Mouse (Mus musculus) liver, postnatal 0 days (tissue): ENCODE measurements at regions not wholly inside any gene's neighbourhood (a gene's known extent, or its start where the extent isn't known, plus 50 kb on each side); places are given as distances from the start of the nearest gene placed in this dataset.

Source experiments
- ATAC-seq: fragments of 200-750 bp; cut with Nextera tagmentation; 2 replicates; pipeline ENCODE4 v1.8.0; 2017; ENCODE audit warnings: mild to moderate bottlenecking, moderate library complexity
- DNase-seq: peaks from one replicate; pipeline ENCODE4 v3.0.0-alpha.2; 2016
- H3K27ac ChIP-seq: fragments of 300-500 bp; sonication (generic); 2 replicates; pipeline ENCODE4 v1.5.1; 2014; ENCODE audit warnings: antibody characterized with exemption, moderate library complexity, mild to moderate bottlenecking, low read depth
- H3K27me3 ChIP-seq: fragments of 300-500 bp; sonication (generic); 2 replicates; pipeline ENCODE4 v1.6.1; 2014; ENCODE audit warnings: low read length, control low read depth, mixed read lengths; ENCODE audit not compliant: insufficient read depth
- H3K36me3 ChIP-seq: fragments of 300-500 bp; sonication (generic); replicated peaks from 2 replicates; pipeline ENCODE4 v1.6.1; 2014; ENCODE audit warnings: mild to moderate bottlenecking, control low read depth, low read length, moderate library complexity, mixed read lengths; ENCODE audit not compliant: insufficient read depth
- H3K4me1 ChIP-seq: fragments of 300-500 bp; sonication (generic); 2 replicates; pipeline ENCODE4 v1.6.1; 2014; ENCODE audit warnings: antibody characterized with exemption, mild to moderate bottlenecking, control low read depth; ENCODE audit not compliant: insufficient read depth
- H3K4me2 ChIP-seq: fragments of 300-500 bp; sonication (generic); 2 replicates; pipeline ENCODE4 v1.6.1; 2014; ENCODE audit warnings: low read depth, mild to moderate bottlenecking, low read length, moderate library complexity, mixed read lengths
- H3K4me3 ChIP-seq: fragments of 300-500 bp; sonication (generic); 2 replicates; pipeline ENCODE4 v1.5.1; 2014; ENCODE audit warnings: low read depth, low read length
- H3K9ac ChIP-seq: fragments of 300-500 bp; sonication (generic); replicated peaks from 2 replicates; pipeline ENCODE4 v1.6.1; 2014; ENCODE audit warnings: mild to moderate bottlenecking, moderate library complexity
- H3K9me3 ChIP-seq: fragments of 300-500 bp; sonication (generic); 2 replicates; pipeline ENCODE4 v1.6.1; 2016; ENCODE audit warnings: mild to moderate bottlenecking, control low read depth, low read length, mixed read lengths
- CTCF ChIP-seq: sonication (generic); IDR thresholded peaks from 2 replicates; pipeline ENCODE4 v1.5.1; 2016; ENCODE audit warnings: antibody characterized with exemption, low read depth
- EP300 ChIP-seq: IDR thresholded peaks from 2 replicates; pipeline ENCODE4 v1.6.1; 2016; ENCODE audit warnings: antibody characterized with exemption, low read depth, mild to moderate bottlenecking
- WGBS: fragments of 180-500 bp; shearing (Covaris S2); extraction: QIAGEN DNeasy Blood & Tissue Kit; methylation state at CpG from one replicate; pipeline ENCODE4 v1.1.7; 2014; ENCODE audit not compliant: insufficient replicate concordance; 5-methylcytosine and 5-hydroxymethylcytosine counted together

- Histone ChIP-seq H3K36me3 (no peaks in the 10 kb centered on the region), H3K4me3 (no peak overlapping the region), H3K27ac (no peak overlapping the region), H3K4me2 (no peak overlapping the region), H3K9ac (no peak overlapping the region), H3K9me3 (no peaks in the 10 kb centered on the region), H3K27me3 (no peaks in the 10 kb centered on the region), H3K4me1 (peaks cover 4% of the 10 kb centered on the region)
- WGBS, result 49% methylated on average over 4 of the region's 4 CpGs
- peak; percentile 87 for ATAC-seq
- no peak for TF ChIP-seq EP300
- TF ChIP-seq CTCF, result no peak
- peak; percentile 15 for DNase-seq
These were observed 231.0 kb upstream of the Mpdz start for GRCm38 (mm10) chr4:81673398-81674265.

- Histone ChIP-seq H3K4me2 (no peak overlapping the region), H3K4me3 (no peak overlapping the region), H3K27ac (no peak overlapping the region), H3K36me3 (no peaks in the 10 kb centered on the region), H3K4me1 (peaks cover 4% of the 10 kb centered on the region), H3K27me3 (no peaks in the 10 kb centered on the region), H3K9me3 (no peaks in the 10 kb centered on the region), H3K9ac (no peak overlapping the region)
- ATAC-seq (no peak), DNase-seq (no peak)
- 48% methylated on average over 2 of the region's 2 CpGs for WGBS
- no peak for TF ChIP-seq CTCF
- TF ChIP-seq EP300, result no peak
These were observed 229.4 kb upstream of the Mpdz start for GRCm38 (mm10) chr4:81671986-81672385.

- TF ChIP-seq CTCF (no peak), EP300 (no peak)
- H3K27ac ChIP-seq, result no peak overlapping the region
- no peak overlapping the region for H3K4me3 ChIP-seq
- WGBS, result 23% methylated on average over 3 of the region's 3 CpGs
- H3K9me3 ChIP-seq, result no peaks in the 10 kb centered on the region
- no peaks in the 10 kb centered on the region for H3K27me3 ChIP-seq
- no peaks in the 10 kb centered on the region for H3K36me3 ChIP-seq
- DNase-seq (no peak), ATAC-seq (no peak)
- no peak overlapping the region for H3K4me2 ChIP-seq
- peaks cover 4% of the 10 kb centered on the region for H3K4me1 ChIP-seq
- no peak overlapping the region for H3K9ac ChIP-seq
These were observed 226.6 kb upstream of the Mpdz start for GRCm38 (mm10) chr4:81669181-81669580.

GRCm38 (mm10) chr4:81661096-81661495 lies 218.5 kb upstream of the Mpdz start:
- Histone ChIP-seq H3K27ac (no peak overlapping the region), H3K9ac (no peak overlapping the region), H3K4me1 (peaks cover 2% of the 10 kb centered on the region; the same call in 1 of the 2 replicates), H3K4me3 (no peak overlapping the region), H3K27me3 (no peaks in the 10 kb centered on the region), H3K4me2 (no peak overlapping the region), H3K9me3 (peaks cover 3% of the 10 kb centered on the region; the same call in 1 of the 2 replicates), H3K36me3 (no peaks in the 10 kb centered on the region)
- ATAC-seq (no peak), DNase-seq (no peak)
- TF ChIP-seq EP300, result no peak

- no peaks in the 10 kb centered on the region for H3K4me1 ChIP-seq
- DNase-seq (no peak), ATAC-seq (no peak)
- no peaks in the 10 kb centered on the region for H3K9me3 ChIP-seq
- H3K9ac ChIP-seq, result no peak overlapping the region
- no peak for TF ChIP-seq CTCF
- TF ChIP-seq EP300, result no peak
- 75% methylated on average over 3 of the region's 3 CpGs for WGBS
- H3K4me2 ChIP-seq, result no peak overlapping the region
- H3K36me3 ChIP-seq, result no peaks in the 10 kb centered on the region
- H3K27me3 ChIP-seq, result no peaks in the 10 kb centered on the region
- no peak overlapping the region for H3K4me3 ChIP-seq
- no peak overlapping the region for H3K27ac ChIP-seq
These were observed 185.8 kb upstream of the Mpdz start for GRCm38 (mm10) chr4:81628496-81628828.

- Histone ChIP-seq H3K4me2 (no peak overlapping the region), H3K27ac (no peak overlapping the region), H3K36me3 (no peaks in the 10 kb centered on the region), H3K9ac (no peak overlapping the region), H3K4me1 (no peaks in the 10 kb centered on the region), H3K4me3 (no peak overlapping the region), H3K9me3 (no peaks in the 10 kb centered on the region), H3K27me3 (no peaks in the 10 kb centered on the region)
- WGBS, result 78% methylated on average over 12 of the region's 12 CpGs
- DNase-seq (no peak), ATAC-seq (no peak)
- TF ChIP-seq CTCF, result no peak
- no peak for TF ChIP-seq EP300
These were observed 185.3 kb upstream of the Mpdz start for GRCm38 (mm10) chr4:81627714-81628495.
